Mouse (Mus musculus) left cerebral cortex, adult 9 months (tissue): ENCODE results near the gene Parp16.

Experiments used
- DNase-seq, 2 experiments: peaks; one replicate each; pipeline ENCODE4 v3.0.0; 2022; ENCODE audit warnings: low spot score in 2 of 2

Parp16 gene

GRCm38 (mm10) chr9:65195053-65195452 lies at the start of gene Parp16:
Gene Parp16 (plus strand): TSS chr9:65195353.
- DNase-seq = no peak

GRCm38 (mm10) chr9:65146001-65146400 lies 49.2 kb upstream of the Parp16 start:
- no peak for DNase-seq

GRCm38 (mm10) chr9:65148507-65148906 lies 46.6 kb upstream of the Parp16 start:
- DNase-seq = no peak

GRCm38 (mm10) chr9:65152711-65153330 lies 42.3 kb upstream of the Parp16 start:
- DNase-seq = no peak

- DNase-seq = no peak
Observed at GRCm38 (mm10) chr9:65153331-65153711, 41.8 kb upstream of the Parp16 start.

- no peak for DNase-seq
Observed at GRCm38 (mm10) chr9:65154692-65155455, 40.3 kb upstream of the Parp16 start.

- DNase-seq = no peak
Observed at GRCm38 (mm10) chr9:65156604-65157003, 38.5 kb upstream of the Parp16 start.

- DNase-seq = no peak
Observed at GRCm38 (mm10) chr9:65157631-65158030, 37.5 kb upstream of the Parp16 start.

- DNase-seq = no peak
Observed at GRCm38 (mm10) chr9:65161188-65161587, 34.0 kb upstream of the Parp16 start.

GRCm38 (mm10) chr9:65161881-65162280 lies 33.3 kb upstream of the Parp16 start:
- DNase-seq = no peak

- DNase-seq = no peak
Observed at GRCm38 (mm10) chr9:65162711-65163639, 32.2 kb upstream of the Parp16 start.

- no peak for DNase-seq
Observed at GRCm38 (mm10) chr9:65164870-65165269, 30.3 kb upstream of the Parp16 start.

GRCm38 (mm10) chr9:65166386-65166785 lies 28.8 kb upstream of the Parp16 start:
- DNase-seq = no peak

- DNase-seq = no peak
Observed at GRCm38 (mm10) chr9:65168534-65168933, 26.6 kb upstream of the Parp16 start.

GRCm38 (mm10) chr9:65168952-65169351 lies 26.2 kb upstream of the Parp16 start:
- DNase-seq = no peak

GRCm38 (mm10) chr9:65172654-65173053 lies 22.5 kb upstream of the Parp16 start:
- no peak for DNase-seq

- no peak for DNase-seq
Observed at GRCm38 (mm10) chr9:65175234-65175938, 19.8 kb upstream of the Parp16 start.

GRCm38 (mm10) chr9:65175939-65176871 lies 18.9 kb upstream of the Parp16 start:
- DNase-seq = no peak

GRCm38 (mm10) chr9:65177497-65177896 lies 17.7 kb upstream of the Parp16 start:
- DNase-seq = no peak

GRCm38 (mm10) chr9:65177912-65178311 lies 17.2 kb upstream of the Parp16 start:
- DNase-seq = no peak
